Mouse (Mus musculus) ES-E14 (cell line): Measurements from ENCODE around the gene Gm49352.
"Not testable (repeated sequence)": the region's sequence is repeated elsewhere in the genome, so short reads cannot be mapped to it uniquely, and the experiment has no call there.

Experiments used
- HCFC1 ChIP-seq: IDR thresholded peaks from 2 replicates; pipeline ENCODE4 v1.6.1; 2012; ENCODE audit warnings: low read length, inconsistent platforms, borderline replicate concordance; ENCODE audit not compliant: insufficient read depth
- MAFK ChIP-seq: IDR thresholded peaks from 2 replicates; pipeline ENCODE4 v1.6.1; 2014; ENCODE audit warnings: mild to moderate bottlenecking, low read depth, low read length, inconsistent platforms; ENCODE audit not compliant: insufficient read depth
- ZNF384 ChIP-seq: IDR thresholded peaks from 2 replicates; pipeline ENCODE4 v1.6.1; 2012; ENCODE audit warnings: low read depth, low read length, inconsistent platforms

GRCm38 (mm10) chr13:61568074-61568473 lies at the start of gene Gm49352:
- not testable (repeated sequence) for TF ChIP-seq MAFK, ZNF384, HCFC1
